Mouse (Mus musculus) c-Kit-positive CD71-positive TER-119-positive erythroid progenitor cells, embryonic 14.5 days (primary cell): ENCODE results near the gene Fam19a4.
"Not testable (repeated sequence)": the region's sequence is repeated elsewhere in the genome, so short reads cannot be mapped to it uniquely, and the experiment has no call there.

Experiments used
- DNase-seq: peaks from one replicate; pipeline ENCODE4 v3.0.0-alpha.2; 2013; ENCODE audit warnings: low spot score

Gene Fam19a4

DNA sequence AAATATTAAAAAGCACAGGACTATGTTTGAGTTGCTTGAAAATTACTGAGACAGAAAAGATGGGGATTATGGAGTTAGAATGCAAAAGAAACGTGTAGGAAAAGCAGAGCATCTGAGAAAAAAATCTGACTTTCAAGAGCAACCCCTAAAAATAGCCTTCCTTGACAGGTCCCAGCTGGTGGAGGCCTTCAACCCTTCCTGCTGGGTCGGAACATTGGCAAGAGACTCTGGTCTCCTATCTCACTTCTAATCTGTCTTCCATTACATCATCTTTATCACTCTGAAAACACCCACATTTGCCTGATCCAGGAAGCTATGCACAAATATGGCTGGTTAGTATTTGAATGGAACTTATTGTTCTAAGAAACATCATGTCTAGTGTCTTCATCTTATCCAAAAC is 115.4 kb downstream of the Fam19a4 start:
- DNase-seq: no peak

DNA sequence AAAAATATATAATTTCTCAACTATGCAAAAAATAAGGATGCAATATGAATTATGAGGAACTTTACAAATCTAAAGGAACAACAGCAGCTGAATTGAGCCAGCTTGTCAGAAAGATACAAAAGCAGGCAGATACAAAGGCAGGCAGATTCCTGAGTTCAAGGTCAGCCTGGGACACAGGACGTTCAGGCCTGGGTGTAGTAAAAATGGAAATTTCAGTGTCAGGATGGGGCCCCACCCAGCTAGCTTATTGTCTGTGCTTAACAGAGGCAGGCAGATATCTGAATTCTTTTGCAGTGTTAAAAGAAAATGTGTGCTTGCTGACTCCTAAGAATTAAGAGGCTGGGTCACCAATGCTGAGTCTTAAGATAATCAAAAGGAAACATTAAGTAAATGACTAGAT is 124.4 kb downstream of the Fam19a4 start:
- DNase-seq: no peak

DNA sequence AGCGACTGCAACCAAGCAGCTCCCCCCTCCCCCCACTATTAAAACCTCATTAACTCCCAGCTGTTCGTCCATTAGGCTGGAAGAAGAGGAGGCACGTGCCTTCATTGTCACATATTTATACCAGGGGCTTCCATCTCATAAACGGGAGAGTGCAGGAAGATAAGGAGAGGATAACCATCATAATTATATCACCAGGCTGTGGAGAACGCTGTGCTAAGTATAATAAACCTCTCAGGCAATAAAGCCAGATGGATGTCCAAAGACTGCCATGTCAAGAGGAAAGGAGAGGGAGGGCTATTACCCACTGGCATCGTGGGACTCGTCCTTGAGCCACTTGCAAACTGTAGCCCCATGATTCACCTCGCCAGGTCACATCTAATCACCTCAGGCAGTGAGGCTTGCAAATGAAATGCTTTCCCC is 151.1 kb downstream of the Fam19a4 start:
- no peak for DNase-seq

DNA sequence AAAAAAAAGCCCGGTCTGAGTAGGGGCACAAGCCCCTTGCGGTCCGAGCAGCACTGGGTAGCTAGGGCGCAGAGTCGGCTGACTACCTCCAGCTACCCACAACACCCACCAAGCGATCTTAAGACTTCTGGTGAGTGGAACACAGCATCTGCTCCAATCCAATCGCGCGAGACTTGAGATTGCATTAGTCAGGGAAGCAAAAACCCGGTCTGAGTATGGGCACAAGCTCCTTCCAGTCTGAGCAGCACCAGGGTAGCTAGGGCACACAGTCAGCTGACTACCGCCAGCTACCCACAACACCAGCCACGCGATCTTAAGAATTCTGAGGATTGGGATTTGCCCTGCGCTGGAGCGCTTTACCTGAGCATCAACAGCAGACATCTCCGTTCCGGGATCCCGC is 183.1 kb downstream of the Fam19a4 start:
- DNase-seq: not testable (repeated sequence)

DNA sequence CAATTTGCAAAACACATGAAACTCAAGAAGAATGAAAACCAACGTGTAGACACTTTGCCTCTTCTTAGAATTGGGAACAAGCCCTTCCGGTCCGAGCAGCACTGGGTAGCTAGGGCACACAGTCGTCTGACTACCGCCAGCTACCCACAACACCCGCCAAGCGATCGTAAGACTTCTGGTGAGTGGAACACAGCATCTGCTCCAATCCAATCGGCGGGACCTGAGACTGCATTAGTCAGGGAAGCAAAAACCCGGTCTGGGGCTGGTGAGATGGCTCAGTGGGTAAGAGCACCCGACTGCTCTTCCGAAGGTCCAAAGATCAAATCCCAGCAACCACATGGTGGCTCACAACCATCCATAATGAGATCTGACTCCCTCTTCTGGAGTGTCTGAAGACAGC is 183.6 kb downstream of the Fam19a4 start:
- DNase-seq: not testable (repeated sequence)

DNA sequence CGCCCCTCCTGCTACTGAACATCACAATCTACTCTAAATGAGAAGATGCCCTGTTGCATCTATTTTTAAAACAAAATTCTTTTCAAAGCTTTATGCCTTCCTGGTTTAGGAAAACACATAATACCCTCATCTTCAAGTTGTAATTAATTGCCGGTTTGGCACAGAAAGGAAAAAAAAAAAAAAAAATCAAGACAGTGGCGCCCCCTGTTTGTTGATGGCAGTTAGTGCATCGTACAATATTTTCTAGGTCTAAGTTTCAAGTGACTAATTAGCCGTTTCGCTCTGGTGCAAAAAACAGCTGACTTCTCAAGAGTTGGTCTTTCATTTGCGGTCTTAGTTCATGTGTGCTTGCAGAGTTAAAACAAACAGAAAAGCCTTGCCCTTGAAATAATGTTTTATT is 207.1 kb downstream of the Fam19a4 start:
- DNase-seq: no peak

DNA sequence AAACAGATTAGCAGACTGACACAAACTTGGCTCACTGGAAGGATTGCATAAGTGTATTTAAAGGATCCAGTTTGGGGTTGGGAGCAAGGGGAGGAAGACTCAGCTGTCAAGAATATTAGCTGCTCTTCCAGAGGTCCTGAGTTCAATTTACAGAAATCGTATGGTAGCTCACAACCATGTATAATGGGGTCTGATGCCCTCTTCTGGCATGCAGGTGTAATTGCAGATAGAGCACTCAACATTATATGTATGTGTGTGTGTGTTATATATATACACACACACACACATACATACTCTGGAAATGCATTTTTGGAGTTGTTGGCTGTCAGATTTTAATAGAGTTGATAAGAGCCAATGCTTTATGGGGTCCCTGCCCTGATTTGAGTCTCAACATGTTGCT is 216.3 kb downstream of the Fam19a4 start:
- no peak for DNase-seq

DNA sequence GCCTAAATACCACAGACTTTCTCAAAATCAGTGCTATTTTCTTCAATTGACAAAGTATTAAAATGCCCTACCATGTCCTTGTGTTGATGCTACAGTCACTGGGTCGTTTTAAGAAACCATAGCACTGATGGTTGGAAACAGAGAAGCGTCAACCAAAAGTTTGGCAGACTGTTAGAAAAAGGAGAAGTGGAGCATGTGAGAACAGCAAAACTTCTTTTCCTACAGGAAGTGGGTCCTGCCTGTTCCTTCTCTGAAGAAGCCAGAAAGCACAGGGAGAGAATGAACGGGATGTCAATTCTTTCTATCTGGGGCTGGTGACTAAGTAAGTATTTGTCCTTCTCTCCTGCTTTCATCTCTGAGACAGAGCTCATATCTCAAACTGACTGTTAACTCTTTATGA is 219.6 kb downstream of the Fam19a4 start:
- no peak for DNase-seq

DNA sequence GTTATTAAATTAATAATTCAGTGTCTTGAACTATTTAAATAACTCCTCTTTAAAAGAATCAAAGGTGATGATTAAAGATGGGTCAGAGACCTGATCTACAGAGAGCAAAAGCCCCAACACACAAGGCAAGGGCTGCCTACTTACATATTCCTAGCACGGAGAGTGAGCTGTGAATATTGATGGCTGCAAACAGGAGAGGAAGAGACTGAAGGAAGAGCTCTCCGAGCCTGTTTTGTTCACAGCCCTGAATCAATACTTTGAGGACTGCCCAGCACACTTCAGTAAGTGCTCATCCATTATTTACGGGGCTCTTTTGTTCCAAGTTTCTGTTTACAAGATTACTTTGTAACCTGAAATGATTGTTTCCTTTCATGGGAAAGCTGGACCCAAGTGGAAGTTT is 233.6 kb downstream of the Fam19a4 start:
- no peak for DNase-seq

DNA sequence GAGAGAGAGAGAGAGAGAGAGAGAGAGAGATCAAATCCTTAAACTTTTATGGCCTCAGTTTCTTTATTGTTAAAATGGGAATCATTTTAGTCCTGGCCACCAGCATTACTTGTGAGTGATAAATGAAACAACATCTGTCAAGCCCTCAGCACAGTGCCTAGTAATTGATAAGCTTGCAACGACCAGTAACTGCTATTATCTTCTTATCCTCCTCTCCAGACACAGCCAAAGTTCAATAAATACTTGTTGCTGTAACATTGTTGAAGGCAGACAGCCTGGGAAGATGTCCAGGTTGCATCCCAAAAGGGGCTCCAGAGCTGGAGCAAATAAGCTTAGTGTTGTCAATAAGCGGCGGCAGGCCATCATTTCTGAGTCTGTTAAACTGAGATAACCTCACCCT is 257.2 kb downstream of the Fam19a4 start:
- DNase-seq: peak; percentile 0

DNA sequence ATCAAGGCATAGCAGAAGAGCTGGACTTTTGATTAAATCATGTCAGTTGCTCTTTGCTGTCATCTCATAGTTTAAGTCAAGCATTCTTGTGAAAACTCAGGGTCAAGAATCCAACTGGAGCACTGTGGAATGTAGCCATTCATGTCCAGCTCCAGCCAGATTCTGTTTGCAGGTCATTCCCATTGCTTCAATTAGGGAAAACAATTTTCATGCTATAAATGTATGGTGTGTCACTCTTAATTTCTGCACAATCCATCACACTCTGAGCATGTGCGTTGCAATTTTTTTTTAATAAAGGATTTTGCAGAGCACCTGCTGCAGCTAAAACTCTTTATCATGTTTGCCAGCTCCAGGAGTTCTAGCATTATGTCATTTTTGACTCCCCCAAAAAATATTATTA is 261.5 kb downstream of the Fam19a4 start:
- no peak for DNase-seq

DNA sequence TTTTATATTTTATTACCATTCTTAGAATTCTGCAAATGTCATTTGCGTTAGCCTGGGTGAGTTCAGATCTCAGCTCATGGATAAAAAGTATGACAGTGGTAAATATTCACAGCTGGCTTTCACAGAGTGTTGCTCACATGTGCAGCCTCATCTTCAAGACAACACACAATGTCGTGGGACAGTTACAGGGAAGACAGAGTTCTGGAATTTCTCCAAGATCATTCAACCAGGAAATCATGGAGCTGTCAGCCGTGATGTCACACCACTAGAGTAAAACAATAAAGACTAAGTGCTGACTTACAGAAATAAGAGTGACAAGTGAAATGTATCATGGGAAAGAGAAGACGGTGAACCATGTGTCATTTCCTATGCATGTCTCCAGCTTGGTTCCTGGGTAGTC is 262.8 kb downstream of the Fam19a4 start:
- no peak for DNase-seq
